Mouse (Mus musculus) embryonic facial prominence, embryonic 15.5 days (tissue): ENCODE measurements around the gene 1190002N15Rik. TPM values are rescaled to one million over a fixed set of nuclear protein-coding genes. Genes with fewer than 3 reads are reported as not detected.

Experiments used
- ATAC-seq: fragments of 200-750 bp; cut with Nextera tagmentation; 2 replicates; pipeline ENCODE4 v1.8.0; 2017; ENCODE audit warnings: low read depth, moderate TSS enrichment; ENCODE audit not compliant: insufficient number of reproducible peaks, low FRiP score, low TSS enrichment
- H3K27ac ChIP-seq: fragments of 300-500 bp; sonication (generic); replicated peaks from 2 replicates; pipeline ENCODE4 v1.5.1; 2015; ENCODE audit warnings: mild to moderate bottlenecking, inconsistent platforms
- H3K27me3 ChIP-seq: fragments of 300-500 bp; sonication (generic); 2 replicates; pipeline ENCODE4 v1.6.1; 2015; ENCODE audit warnings: inconsistent platforms
- H3K36me3 ChIP-seq: fragments of 300-500 bp; sonication (generic); 2 replicates; pipeline ENCODE4 v1.6.1; 2015; ENCODE audit warnings: mild to moderate bottlenecking, inconsistent platforms
- H3K4me1 ChIP-seq: fragments of 300-500 bp; sonication (generic); 2 replicates; pipeline ENCODE4 v1.6.1; 2015; ENCODE audit warnings: inconsistent platforms
- H3K4me2 ChIP-seq: fragments of 300-500 bp; sonication (generic); replicated peaks from 2 replicates; pipeline ENCODE4 v1.6.1; 2015; ENCODE audit warnings: mild to moderate bottlenecking, inconsistent platforms
- H3K4me3 ChIP-seq: fragments of 300-500 bp; sonication (generic); replicated peaks from 2 replicates; pipeline ENCODE4 v1.5.1; 2015; ENCODE audit warnings: mild to moderate bottlenecking, inconsistent platforms
- H3K9ac ChIP-seq: fragments of 300-500 bp; sonication (generic); 2 replicates; pipeline ENCODE4 v1.6.1; 2015; ENCODE audit warnings: inconsistent platforms
- H3K9me3 ChIP-seq: fragments of 300-500 bp; sonication (generic); replicated peaks from 2 replicates; pipeline ENCODE4 v1.6.1; 2016; ENCODE audit warnings: inconsistent platforms
- WGBS: fragments of 180-500 bp; shearing (Covaris S2); methylation state at CpG from one replicate; pipeline ENCODE4 v1.1.7; 2015; 5-methylcytosine and 5-hydroxymethylcytosine counted together
- polyA plus RNA-seq: library from polyadenylated mRNA; unstranded; fragments of >200 nt; fragmentation: Nextera tagmentation; extraction: Ambion mirVana; gene quantifications from 2 replicates; pipeline ENCODE4 v1.2.1, GENCODE M21; 2015

The 1190002N15Rik gene
- 24.0 and 31.6 TPM in 2 replicates for polyA plus RNA-seq

GRCm38 (mm10) chr9:94537970-94538822 lies at the start of gene 1190002N15Rik:
Gene 1190002N15Rik, minus strand, starts transcription at chr9:94538081.
- peaks cover 6% of the 10 kb centered on the region; the same call in 1 of the 2 replicates for H3K4me1 ChIP-seq
- no peaks in the 10 kb centered on the region for H3K27me3 ChIP-seq
- H3K27ac ChIP-seq, result peak within 1 kb of the TSS; percentile 98
- H3K9ac ChIP-seq, result peak within 1 kb of the TSS; percentile 77
- H3K4me2 ChIP-seq, result peak within 1 kb of the TSS; percentile 80
- WGBS, result under 1% methylated on average over 74 of the region's 104 CpGs
- peak; percentile 94 for ATAC-seq
- no peaks in the 10 kb centered on the region for H3K9me3 ChIP-seq
- peak within 1 kb of the TSS; percentile 88 for H3K4me3 ChIP-seq
- no peaks in the 10 kb centered on the region for H3K36me3 ChIP-seq

GRCm38 (mm10) chr9:94582309-94582708 lies 44.4 kb upstream of the 1190002N15Rik start:
- peak; percentile 60; the same call in 1 of the 2 replicates for ATAC-seq
- Histone ChIP-seq H3K27ac (no peak overlapping the region), H3K27me3 (no peaks in the 10 kb centered on the region)

GRCm38 (mm10) chr9:94581661-94582060 lies 43.8 kb upstream of the 1190002N15Rik start:
- no peaks in the 10 kb centered on the region for H3K27me3 ChIP-seq
- H3K4me1 ChIP-seq, result 0 out of 2 replicates have a peak, but pooled peaks cover 3% of the 10 kb centered on the region
- H3K9ac ChIP-seq, result no peak overlapping the region
- no peaks in the 10 kb centered on the region for H3K9me3 ChIP-seq
- no peak overlapping the region for H3K4me2 ChIP-seq
- WGBS, result 77% methylated on average over 4 of the region's 4 CpGs
- ATAC-seq, result no peak
- no peak overlapping the region for H3K4me3 ChIP-seq
- H3K27ac ChIP-seq, result no peak overlapping the region
- H3K36me3 ChIP-seq, result no peaks in the 10 kb centered on the region

More at GRCm38 (mm10) chr9:94582309-94582708, 44.4 kb upstream of the 1190002N15Rik start:
- 0 out of 2 replicates have a peak, but pooled peaks cover 3% of the 10 kb centered on the region for H3K4me1 ChIP-seq
- no peak overlapping the region for H3K9ac ChIP-seq
- H3K9me3 ChIP-seq, result no peaks in the 10 kb centered on the region
- no peaks in the 10 kb centered on the region for H3K36me3 ChIP-seq
- WGBS, result 41% methylated on average over 8 of the region's 8 CpGs
- no peak overlapping the region for H3K4me3 ChIP-seq
- H3K4me2 ChIP-seq, result no peak overlapping the region

GRCm38 (mm10) chr9:94580071-94580737 lies 42.3 kb upstream of the 1190002N15Rik start:
- Histone ChIP-seq H3K36me3 (no peaks in the 10 kb centered on the region), H3K4me1 (0 out of 2 replicates have a peak, but pooled peaks cover 3% of the 10 kb centered on the region), H3K4me2 (no peak overlapping the region), H3K27me3 (no peaks in the 10 kb centered on the region), H3K9ac (no peak overlapping the region), H3K9me3 (no peaks in the 10 kb centered on the region), H3K27ac (no peak overlapping the region), H3K4me3 (no peak overlapping the region)
- 75% methylated on average over 3 of the region's 3 CpGs for WGBS
- ATAC-seq, result no peak

GRCm38 (mm10) chr9:94571802-94572201 lies 33.9 kb upstream of the 1190002N15Rik start:
- no peaks in the 10 kb centered on the region for H3K36me3 ChIP-seq
- H3K27me3 ChIP-seq, result no peaks in the 10 kb centered on the region
- ATAC-seq, result no peak
- H3K4me3 ChIP-seq, result no peak overlapping the region
- H3K4me1 ChIP-seq, result no peaks in the 10 kb centered on the region
- peaks cover 6% of the 10 kb centered on the region; the same call in 1 of the 2 replicates for H3K9me3 ChIP-seq
- H3K4me2 ChIP-seq, result no peak overlapping the region
- no peak overlapping the region for H3K27ac ChIP-seq
- 54% methylated on average over 1 of the region's 1 CpGs for WGBS
- H3K9ac ChIP-seq, result no peak overlapping the region

- no peaks in the 10 kb centered on the region for H3K4me1 ChIP-seq
- no peak for ATAC-seq
- H3K4me3 ChIP-seq, result no peak overlapping the region
- no peak overlapping the region for H3K4me2 ChIP-seq
- no peaks in the 10 kb centered on the region for H3K36me3 ChIP-seq
- H3K27me3 ChIP-seq, result no peaks in the 10 kb centered on the region
- H3K27ac ChIP-seq, result no peak overlapping the region
- WGBS, result 79% methylated on average over 3 of the region's 3 CpGs
- no peak overlapping the region for H3K9ac ChIP-seq
- H3K9me3 ChIP-seq, result 0 out of 2 replicates have a peak, but pooled peaks cover under 1% of the 10 kb centered on the region
Measured at GRCm38 (mm10) chr9:94568386-94568785, 30.5 kb upstream of the 1190002N15Rik start.

GRCm38 (mm10) chr9:94567722-94568314 lies 29.9 kb upstream of the 1190002N15Rik start:
- Histone ChIP-seq H3K36me3 (no peaks in the 10 kb centered on the region), H3K9ac (no peak overlapping the region), H3K4me3 (no peak overlapping the region), H3K9me3 (no peaks in the 10 kb centered on the region), H3K4me1 (no peaks in the 10 kb centered on the region), H3K4me2 (no peak overlapping the region), H3K27ac (no peak overlapping the region), H3K27me3 (no peaks in the 10 kb centered on the region)
- 80% methylated on average over 5 of the region's 5 CpGs for WGBS
- ATAC-seq, result peak; percentile 67

GRCm38 (mm10) chr9:94556776-94557514 lies 19.1 kb upstream of the 1190002N15Rik start:
- no peaks in the 10 kb centered on the region for H3K27me3 ChIP-seq
- no peaks in the 10 kb centered on the region for H3K9me3 ChIP-seq
- H3K4me3 ChIP-seq, result no peak overlapping the region
- H3K4me2 ChIP-seq, result no peak overlapping the region
- no peak overlapping the region for H3K9ac ChIP-seq
- no peak overlapping the region for H3K27ac ChIP-seq
- 72% methylated on average over 6 of the region's 6 CpGs for WGBS
- no peaks in the 10 kb centered on the region for H3K36me3 ChIP-seq
- ATAC-seq, result no peak
- no peaks in the 10 kb centered on the region for H3K4me1 ChIP-seq

- Histone ChIP-seq H3K9me3 (no peaks in the 10 kb centered on the region), H3K4me2 (no peak overlapping the region), H3K4me1 (no peaks in the 10 kb centered on the region), H3K27ac (no peak overlapping the region), H3K4me3 (no peak overlapping the region), H3K27me3 (no peaks in the 10 kb centered on the region), H3K36me3 (no peaks in the 10 kb centered on the region), H3K9ac (no peak overlapping the region)
- no peak for ATAC-seq
Measured at GRCm38 (mm10) chr9:94556249-94556648, 18.4 kb upstream of the 1190002N15Rik start.

GRCm38 (mm10) chr9:94550493-94551095 lies 12.7 kb upstream of the 1190002N15Rik start:
- Histone ChIP-seq H3K36me3 (no peaks in the 10 kb centered on the region), H3K4me3 (no peak overlapping the region), H3K9ac (no peak overlapping the region), H3K27ac (no peak overlapping the region), H3K27me3 (no peaks in the 10 kb centered on the region), H3K9me3 (no peaks in the 10 kb centered on the region), H3K4me2 (no peak overlapping the region), H3K4me1 (no peaks in the 10 kb centered on the region)
- 60% methylated on average over 2 of the region's 2 CpGs for WGBS
- no peak for ATAC-seq
